Mouse (Mus musculus) thymus, adult 18-20 months (tissue): ENCODE measurements around the gene Ubap2.

Experiments
- DNase-seq, 2 experiments: peaks; one replicate each; pipeline ENCODE4 v3.0.0; 2022; ENCODE audit warnings: mixed read lengths in 2 of 2

The Ubap2 gene

DNA sequence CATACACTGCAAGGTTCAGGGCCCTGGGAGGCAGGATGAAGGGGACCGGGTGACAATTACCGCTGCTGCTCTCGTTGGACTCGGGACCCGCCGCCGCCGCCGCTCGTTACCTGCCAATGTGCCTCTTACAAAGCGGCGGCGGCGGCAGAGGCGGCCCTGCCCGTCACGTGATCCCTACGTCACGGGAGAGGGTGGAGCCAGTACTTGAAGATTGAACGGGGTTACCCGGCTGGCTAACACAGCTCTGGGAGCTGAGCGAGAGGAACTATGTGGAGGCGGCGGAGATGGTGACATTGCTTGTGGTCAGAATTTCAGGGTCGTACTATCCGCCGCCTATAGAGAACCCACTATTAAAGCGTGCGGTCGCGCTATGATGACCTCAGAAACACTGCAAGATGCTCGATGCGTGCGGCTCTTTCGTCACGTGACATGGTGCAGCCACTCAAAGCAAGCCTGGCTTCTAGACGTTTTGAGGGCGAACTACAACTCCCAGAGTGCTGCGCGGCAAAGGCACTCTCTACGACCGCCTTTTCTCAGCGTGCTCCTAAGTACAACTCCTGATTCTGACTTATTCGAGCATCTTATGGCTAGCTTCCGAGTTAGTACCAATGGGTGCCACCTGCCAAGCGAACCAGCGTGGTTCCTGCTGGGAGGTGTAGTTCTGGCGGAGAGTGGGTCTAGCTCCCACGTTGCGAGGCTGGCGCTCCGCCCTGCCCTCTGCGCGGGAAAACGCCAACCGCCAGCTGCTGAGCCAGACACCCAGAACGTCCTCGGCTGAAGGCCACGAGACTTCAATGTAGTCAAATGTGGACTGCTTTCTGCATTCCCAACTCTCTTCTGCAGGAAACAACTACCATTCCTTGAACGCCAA lies at the start of gene Ubap2:
TSS of gene Ubap2 (minus strand) at position 165 of the 871 bp plus-strand sequence.
- DNase-seq, result peak; percentile 94 to 96

DNA sequence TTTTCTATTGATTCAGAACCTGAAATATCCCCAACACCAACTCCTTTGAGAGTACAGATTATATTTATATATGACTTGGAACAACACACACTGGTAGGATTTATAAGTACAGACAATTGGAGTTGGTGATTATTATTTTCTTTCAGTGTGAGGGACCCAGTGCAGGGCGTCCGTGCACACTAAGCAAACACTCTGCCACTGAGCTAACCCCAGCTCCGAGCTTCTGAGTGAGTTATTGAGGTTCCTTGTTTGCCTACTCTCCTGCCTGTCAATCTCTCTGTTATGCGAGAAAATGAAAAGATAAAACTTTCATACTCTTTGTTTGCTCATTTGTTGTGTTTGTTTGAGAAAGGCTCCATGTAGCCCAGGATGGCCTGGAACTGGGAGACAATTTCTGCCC lies 46.0 kb upstream of the Ubap2 start:
- no peak for DNase-seq

DNA sequence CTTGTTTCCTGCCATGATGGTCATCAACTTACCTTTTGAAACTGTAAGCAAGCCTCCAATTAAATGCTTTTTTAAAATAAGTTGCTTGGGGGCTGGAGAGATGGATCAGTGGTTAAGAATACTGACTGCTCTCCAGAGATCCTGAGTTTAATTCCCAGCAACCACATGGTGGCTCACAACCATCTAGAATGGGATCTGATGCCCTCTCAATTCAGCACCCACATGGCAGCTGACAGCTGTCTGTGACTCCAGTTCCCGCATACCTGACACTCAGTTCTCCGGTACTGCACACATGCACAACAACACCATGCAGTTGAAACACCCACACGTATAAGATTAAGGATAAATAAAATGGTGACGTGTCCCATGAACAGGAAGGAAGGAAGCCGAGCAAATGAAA lies 43.3 kb upstream of the Ubap2 start:
- DNase-seq, result no peak

- no peak for DNase-seq
These were observed 40.2 kb upstream of the Ubap2 start for GRCm38 (mm10) chr4:41315173-41315572.

- peak; percentile 86 to 90 for DNase-seq
These were observed 39.5 kb upstream of the Ubap2 start, which contains the start of gene Dcaf12 for GRCm38 (mm10) chr4:41314141-41315129. Gene Dcaf12 (minus strand): TSS chr4:41314889.

DNA sequence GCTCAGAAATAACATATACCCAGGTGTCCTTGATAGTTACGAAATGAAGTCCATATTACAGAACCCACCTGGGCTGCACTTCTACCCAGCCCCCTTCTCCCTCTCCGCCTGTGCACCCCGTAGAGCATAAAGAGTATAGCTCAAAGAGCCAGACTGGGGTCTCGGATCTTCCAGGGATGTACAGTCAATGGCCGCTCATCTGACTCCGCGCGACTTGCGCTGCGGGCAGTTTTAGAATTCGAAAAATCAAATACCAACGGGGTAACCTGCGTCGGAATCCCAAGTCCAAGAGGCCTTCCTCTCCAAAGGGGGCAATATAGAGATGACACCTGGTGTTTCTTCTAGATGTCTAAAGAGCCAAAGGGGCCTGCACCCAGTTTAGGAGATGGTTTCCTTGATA lies 38.8 kb upstream of the Ubap2 start:
- DNase-seq, result no peak

DNA sequence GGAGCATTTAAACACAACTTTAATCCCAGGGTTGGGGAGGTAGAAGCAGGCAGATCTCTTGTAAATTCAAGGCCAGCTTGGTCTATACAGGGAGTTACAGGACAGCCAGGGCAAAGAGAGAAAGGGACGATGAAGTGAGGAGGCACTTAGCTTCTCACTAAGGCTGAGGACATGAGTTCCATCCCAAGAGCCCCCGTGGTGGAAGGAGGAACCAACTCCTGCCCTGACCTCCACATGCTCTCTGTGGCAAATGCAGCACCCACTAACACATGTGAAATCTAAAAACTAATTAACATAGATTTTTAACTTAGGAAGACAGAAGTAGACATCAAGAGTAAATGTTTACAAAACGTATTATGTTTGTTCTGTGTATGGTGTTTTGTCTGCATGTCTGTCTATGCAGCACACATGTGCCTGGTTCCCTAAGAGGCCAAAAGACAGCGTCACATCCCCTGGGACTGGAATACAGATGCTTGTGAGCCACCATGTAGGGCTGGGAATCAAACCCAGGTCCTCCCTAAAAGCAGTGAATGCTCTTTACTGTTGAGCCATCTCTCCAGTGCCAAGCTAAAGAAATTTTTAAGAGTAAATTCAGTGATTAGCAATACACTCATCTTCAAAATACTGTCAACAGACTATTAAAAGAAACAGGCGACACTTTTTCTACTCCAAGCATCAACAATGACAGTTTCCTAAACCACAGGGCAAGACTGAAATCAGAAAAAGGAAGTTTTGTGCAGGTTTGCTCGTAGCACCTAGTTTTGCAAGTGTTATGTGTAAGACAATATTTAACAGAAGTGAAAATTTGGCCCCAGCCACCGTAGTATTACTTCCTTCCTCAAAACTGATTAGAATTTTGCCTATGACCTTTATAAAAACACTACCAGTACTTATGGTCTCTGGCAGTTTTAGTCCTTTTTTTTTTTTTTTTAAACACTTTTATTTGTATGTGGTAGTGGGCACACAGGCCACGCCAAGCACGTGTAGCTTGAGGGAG lies 35.9 kb upstream of the Ubap2 start:
- no peak for DNase-seq

DNA sequence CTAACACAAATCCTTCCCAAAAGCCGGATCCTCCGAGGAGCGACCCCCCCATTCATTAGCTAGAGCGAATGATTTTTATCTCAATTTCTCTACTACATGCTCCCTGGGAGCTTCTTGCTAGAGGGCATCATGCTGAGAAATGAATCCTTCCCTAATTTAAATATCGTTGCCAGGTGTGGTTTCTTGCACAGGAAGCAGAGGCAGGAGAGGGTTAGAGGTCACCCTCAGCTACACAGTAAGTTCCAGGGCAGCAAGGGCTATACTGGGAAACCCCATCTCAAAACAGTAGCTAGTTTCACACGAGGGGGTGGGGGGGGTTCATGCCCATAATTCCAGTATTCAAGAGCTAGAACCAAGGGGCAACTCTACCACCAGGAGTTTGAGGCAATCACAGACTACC lies 32.5 kb upstream of the Ubap2 start:
- DNase-seq, result no peak

DNA sequence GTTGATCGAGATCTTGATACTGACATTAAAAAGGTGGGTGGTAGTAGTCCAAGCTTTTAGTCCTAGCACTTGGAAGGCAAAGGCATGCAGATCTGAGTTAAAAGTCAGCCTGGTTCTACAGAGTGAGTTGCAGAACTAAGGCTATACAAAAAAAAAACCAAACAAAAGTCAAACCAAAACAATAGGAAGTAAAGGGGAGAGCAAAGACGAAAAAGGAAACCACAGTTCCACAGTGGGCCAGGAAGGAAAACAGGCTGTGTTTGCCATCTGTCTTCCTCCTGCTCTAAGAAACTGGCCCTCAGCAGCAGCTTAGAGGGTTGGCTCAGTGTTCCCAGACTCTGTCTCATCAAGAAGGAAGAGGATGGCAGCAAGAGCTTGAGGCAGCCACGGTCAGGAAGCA lies 29.4 kb upstream of the Ubap2 start:
- no peak for DNase-seq

GRCm38 (mm10) chr4:41303671-41304070 lies 28.7 kb upstream of the Ubap2 start:
- DNase-seq, result no peak

GRCm38 (mm10) chr4:41298976-41299375 lies 24.0 kb upstream of the Ubap2 start:
- DNase-seq, result no peak

DNA sequence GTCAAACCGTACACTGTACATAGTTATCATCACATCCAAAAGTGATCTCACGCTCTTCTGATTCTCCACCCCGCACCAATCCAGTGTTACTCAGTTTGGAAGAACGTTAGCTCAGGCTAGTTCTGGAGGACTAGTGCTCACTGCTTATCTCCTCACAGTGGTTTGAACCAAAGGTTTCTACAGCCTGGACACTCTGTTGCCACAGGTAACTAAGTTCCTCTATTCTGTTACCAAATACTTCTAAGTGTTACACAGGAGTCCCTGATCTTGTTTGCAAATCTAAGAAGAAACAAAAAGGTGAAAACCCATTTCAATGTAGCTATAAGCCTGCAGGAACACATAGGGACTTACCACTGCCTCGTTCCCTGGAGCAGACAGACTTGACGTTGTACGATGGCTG lies 21.0 kb upstream of the Ubap2 start:
- DNase-seq, result no peak

DNA sequence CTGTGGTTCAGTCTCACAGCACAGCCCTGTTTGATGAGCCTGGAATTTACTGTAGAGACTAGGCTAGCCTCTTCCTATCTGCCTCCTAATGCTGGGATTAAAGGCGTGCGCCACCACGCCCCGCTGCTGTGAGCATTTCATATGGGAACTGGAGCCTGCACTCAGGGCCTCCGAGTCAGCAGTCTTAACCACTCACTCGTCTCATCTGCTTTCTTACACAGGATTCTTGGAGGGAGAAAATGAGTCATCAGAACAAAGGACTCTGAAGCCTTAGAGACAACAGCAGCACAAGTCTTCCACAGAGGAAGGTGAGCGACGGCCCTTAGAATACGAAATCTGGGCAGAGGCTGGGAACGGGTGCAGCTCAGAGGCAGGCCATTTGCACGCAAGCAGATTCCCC lies 20.6 kb upstream of the Ubap2 start:
- no peak for DNase-seq

GRCm38 (mm10) chr4:41293907-41294306 lies 19.0 kb upstream of the Ubap2 start:
- no peak for DNase-seq

GRCm38 (mm10) chr4:41289802-41290201 lies 14.9 kb upstream of the Ubap2 start:
- no peak for DNase-seq

- DNase-seq, result no peak
These were observed 11.5 kb upstream of the Ubap2 start for GRCm38 (mm10) chr4:41286420-41286819.

- DNase-seq, result no peak
These were observed 9.1 kb upstream of the Ubap2 start for GRCm38 (mm10) chr4:41284087-41284486.

DNA sequence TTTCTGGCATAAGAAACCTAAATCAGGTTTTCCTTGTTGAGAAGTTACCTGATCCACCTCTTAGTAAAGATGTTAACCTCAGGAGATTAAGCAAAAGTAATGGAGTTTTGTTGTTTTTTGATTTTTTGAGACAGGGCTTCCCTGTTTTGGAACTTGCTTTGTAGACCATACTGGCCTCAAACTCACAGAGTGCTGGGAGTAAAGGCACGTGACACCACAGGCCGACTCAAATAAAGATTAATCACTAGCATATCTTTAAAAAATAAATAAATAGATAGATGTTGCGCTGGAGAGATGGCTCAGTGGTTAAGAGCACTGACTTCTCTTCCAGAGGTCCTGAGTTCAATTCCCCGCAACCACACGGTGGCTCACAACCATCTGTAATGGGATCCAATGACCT lies 983 bp upstream of the Ubap2 start:
- no peak for DNase-seq

DNA sequence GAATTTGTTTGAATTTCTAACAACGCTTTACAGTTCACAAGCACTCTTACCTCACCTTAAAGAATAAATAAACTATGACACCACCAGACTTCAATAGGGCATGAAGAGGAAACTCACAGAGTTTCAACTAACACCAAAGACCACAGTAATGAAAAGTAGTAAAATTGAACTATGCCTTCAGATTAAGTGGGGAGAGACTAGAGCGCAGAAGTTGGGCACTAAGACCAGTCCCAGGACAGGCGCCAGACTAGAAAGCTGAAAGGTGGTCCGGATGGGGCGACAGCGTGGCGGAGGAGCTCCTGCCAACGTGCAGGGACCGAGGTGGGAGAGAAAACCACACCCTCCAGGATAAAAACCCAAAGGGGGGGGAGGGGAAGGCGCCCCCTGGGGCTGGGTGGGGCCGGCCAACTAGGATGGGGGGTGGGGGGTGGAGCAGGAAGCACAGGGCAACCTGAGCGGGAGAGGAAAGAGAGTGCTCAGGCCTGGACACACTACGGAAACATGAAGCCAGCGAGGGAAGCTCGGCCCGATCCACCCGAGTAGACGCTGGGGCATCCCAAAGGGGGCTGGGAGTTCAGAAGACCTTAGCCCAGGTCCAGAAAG lies 466 bp downstream of the Ubap2 start:
- no peak for DNase-seq

DNA sequence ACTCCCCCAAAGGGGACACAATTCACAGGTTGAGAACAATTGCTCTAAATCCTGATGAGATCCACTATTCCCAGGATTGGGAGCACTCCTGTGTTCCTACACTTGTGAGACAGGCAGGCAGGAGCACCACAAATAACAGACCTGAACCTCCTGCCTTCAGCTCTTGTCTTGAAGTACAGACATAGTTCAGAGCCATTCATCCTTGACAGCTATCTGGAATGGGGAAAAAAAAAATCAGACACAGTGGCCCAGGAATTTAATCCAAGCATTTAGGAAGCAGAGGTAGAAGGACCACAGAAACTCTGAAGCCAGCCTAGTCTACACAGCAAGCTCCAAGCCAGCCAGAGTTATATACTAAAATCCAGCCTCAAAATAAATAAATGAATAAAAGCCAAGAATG lies 6.8 kb downstream of the Ubap2 start:
- DNase-seq, result no peak

- DNase-seq, result no peak
These were observed 8.6 kb downstream of the Ubap2 start for GRCm38 (mm10) chr4:41266350-41266749.

GRCm38 (mm10) chr4:41260691-41261090 lies 14.3 kb downstream of the Ubap2 start:
- no peak for DNase-seq
